Mouse (Mus musculus) C2C12 (cell line): Measurements from ENCODE around the gene Ubac2.

ENCODE experiments used
- CEBPB ChIP-seq: IDR thresholded peaks from one replicate; pipeline ENCODE4 v1.6.1; 2011; ENCODE audit warnings: low read depth, mild to moderate bottlenecking, control low read depth, moderate library complexity
- CTCF ChIP-seq: IDR thresholded peaks from one replicate; pipeline ENCODE4 v1.5.1; 2011; ENCODE audit not compliant: control insufficient read depth, insufficient read depth, insufficient read length

- TF ChIP-seq CTCF (no peak), CEBPB (no peak)
Observed at GRCm38 (mm10) chr14:121912501-121912900, 34.1 kb downstream of the Ubac2 start.
